Mouse (Mus musculus): ENCODE measurements around the gene Dnaja3. TPM values are rescaled to one million over a fixed set of nuclear protein-coding genes. Genes with fewer than 3 reads are reported as not detected.

The Dnaja3 gene
- polyA plus RNA-seq, 1 experiment, result 72.9 TPM

DNA sequence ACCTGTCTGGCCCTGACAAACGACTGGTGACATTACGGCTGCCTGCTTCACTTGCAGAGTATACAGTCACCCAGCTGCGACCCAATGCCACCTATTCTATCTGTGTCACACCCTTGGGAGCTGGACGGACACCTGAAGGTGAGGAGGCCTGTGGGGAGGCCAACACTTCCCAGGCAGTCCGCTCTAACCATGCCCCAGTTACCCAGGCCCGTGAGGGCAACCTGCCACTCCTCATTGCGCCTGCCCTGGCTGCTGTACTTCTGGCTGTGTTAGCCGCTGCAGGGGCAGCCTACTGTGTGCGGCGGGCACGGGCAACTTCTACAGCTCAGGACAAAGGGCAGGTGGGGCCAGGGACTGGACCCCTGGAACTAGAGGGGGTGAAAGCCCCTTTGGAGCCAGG, 9.9 kb downstream of the Dnaja3 start:
- no peaks in the 10 kb centered on the region for H3K36me3 ChIP-seq (ENCODE audit: control insufficient read depth, insufficient read depth, low read length)
- TF ChIP-seq POLR2A (IDR thresholded peaks at IDR 0.05; ENCODE audit: low read depth, low read length) (no peak), CTCF (conservative IDR thresholded peaks at IDR 0.05; ENCODE audit: insufficient read depth, insufficient read length, low read depth, low read length) (no peak)
- WGBS, result 79% methylated on average over 11 of the region's 11 CpGs

GRCm38 (mm10) chr16:4650161-4650560, 10.4 kb downstream of the Dnaja3 start:
- Histone ChIP-seq H3K27me3 (replicated peaks; ENCODE audit: control insufficient read depth, insufficient read depth, low read length) (no peaks in the 10 kb centered on the region), H3K27ac (ENCODE audit: insufficient read depth, low read depth, low read length) (no peak overlapping the region), H3K36me3 (ENCODE audit: control insufficient read depth, insufficient read depth, low read length) (no peaks in the 10 kb centered on the region), H3K4me1 (ENCODE audit: control insufficient read depth, insufficient read depth, low read length) (peaks cover 62% of the 10 kb centered on the region), H3K4me3 (ENCODE audit: insufficient read depth, low read depth, low read length) (no peak overlapping the region)
- no peak for DNase-seq
- TF ChIP-seq POLR2A (IDR thresholded peaks at IDR 0.05; ENCODE audit: low read depth, low read length) (no peak), CTCF (conservative IDR thresholded peaks at IDR 0.05; ENCODE audit: insufficient read depth, insufficient read length, low read depth, low read length) (no peak)
- 91% methylated on average over 3 of the region's 3 CpGs for WGBS

More for the DNA sequence above, 9.9 kb downstream of the Dnaja3 start:
- H3K27ac ChIP-seq (ENCODE audit: insufficient read depth, low read depth, low read length), result no peak overlapping the region
- no peak for DNase-seq
- no peak overlapping the region for H3K4me3 ChIP-seq (ENCODE audit: insufficient read depth, low read depth, low read length)
- peaks cover 63% of the 10 kb centered on the region for H3K4me1 ChIP-seq (ENCODE audit: control insufficient read depth, insufficient read depth, low read length)
- H3K27me3 ChIP-seq (replicated peaks; ENCODE audit: control insufficient read depth, insufficient read depth, low read length), result no peaks in the 10 kb centered on the region

- peaks cover 62% of the 10 kb centered on the region for H3K4me1 ChIP-seq (ENCODE audit: control insufficient read depth, insufficient read depth, low read length)
- DNase-seq, result no peak
- no peak overlapping the region for H3K27ac ChIP-seq (ENCODE audit: insufficient read depth, low read depth, low read length)
- 50% methylated on average over 1 of the region's 1 CpGs for WGBS
- no peaks in the 10 kb centered on the region for H3K36me3 ChIP-seq (ENCODE audit: control insufficient read depth, insufficient read depth, low read length)
- TF ChIP-seq POLR2A (IDR thresholded peaks at IDR 0.05; ENCODE audit: low read depth, low read length) (no peak), CTCF (conservative IDR thresholded peaks at IDR 0.05; ENCODE audit: insufficient read depth, insufficient read length, low read depth, low read length) (no peak)
- no peak overlapping the region for H3K4me3 ChIP-seq (ENCODE audit: insufficient read depth, low read depth, low read length)
- no peaks in the 10 kb centered on the region for H3K27me3 ChIP-seq (replicated peaks; ENCODE audit: control insufficient read depth, insufficient read depth, low read length)
Measured at GRCm38 (mm10) chr16:4651081-4651480, 11.3 kb downstream of the Dnaja3 start.

DNA sequence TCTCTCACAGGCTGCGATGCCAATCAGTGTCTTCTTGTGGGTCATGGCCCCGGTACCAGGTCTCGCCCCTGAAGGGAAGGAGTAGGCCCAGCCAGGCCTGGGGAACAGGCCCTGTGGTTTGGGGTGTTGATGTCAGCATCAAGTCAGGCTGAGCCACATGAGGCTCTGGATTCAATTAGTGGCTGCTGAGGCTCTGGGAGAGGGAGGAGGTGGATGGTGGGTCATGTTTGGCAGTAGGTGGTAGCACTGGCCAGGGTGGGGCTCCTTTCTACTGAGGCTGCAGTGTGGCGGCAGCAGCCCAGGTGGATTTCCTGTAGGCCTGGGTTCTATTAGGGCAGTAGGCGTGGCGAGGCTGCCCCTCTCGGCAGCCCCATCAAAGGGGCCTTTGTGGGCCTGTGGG, 11.8 kb downstream of the Dnaja3 start:
- H3K27me3 ChIP-seq (replicated peaks; ENCODE audit: control insufficient read depth, insufficient read depth, low read length), result no peaks in the 10 kb centered on the region
- TF ChIP-seq CTCF (conservative IDR thresholded peaks at IDR 0.05; ENCODE audit: insufficient read depth, insufficient read length, low read depth, low read length) (no peak), POLR2A (IDR thresholded peaks at IDR 0.05; ENCODE audit: low read depth, low read length) (no peak)
- H3K27ac ChIP-seq (ENCODE audit: insufficient read depth, low read depth, low read length), result no peak overlapping the region
- H3K4me1 ChIP-seq (ENCODE audit: control insufficient read depth, insufficient read depth, low read length), result peaks cover 62% of the 10 kb centered on the region
- H3K36me3 ChIP-seq (ENCODE audit: control insufficient read depth, insufficient read depth, low read length), result no peaks in the 10 kb centered on the region
- whole genome bisulfite sequencing, result 86% methylated on average over 7 of the region's 7 CpGs
- H3K4me3 ChIP-seq (ENCODE audit: insufficient read depth, low read depth, low read length), result no peak overlapping the region
- no peak for DNase-seq

DNA sequence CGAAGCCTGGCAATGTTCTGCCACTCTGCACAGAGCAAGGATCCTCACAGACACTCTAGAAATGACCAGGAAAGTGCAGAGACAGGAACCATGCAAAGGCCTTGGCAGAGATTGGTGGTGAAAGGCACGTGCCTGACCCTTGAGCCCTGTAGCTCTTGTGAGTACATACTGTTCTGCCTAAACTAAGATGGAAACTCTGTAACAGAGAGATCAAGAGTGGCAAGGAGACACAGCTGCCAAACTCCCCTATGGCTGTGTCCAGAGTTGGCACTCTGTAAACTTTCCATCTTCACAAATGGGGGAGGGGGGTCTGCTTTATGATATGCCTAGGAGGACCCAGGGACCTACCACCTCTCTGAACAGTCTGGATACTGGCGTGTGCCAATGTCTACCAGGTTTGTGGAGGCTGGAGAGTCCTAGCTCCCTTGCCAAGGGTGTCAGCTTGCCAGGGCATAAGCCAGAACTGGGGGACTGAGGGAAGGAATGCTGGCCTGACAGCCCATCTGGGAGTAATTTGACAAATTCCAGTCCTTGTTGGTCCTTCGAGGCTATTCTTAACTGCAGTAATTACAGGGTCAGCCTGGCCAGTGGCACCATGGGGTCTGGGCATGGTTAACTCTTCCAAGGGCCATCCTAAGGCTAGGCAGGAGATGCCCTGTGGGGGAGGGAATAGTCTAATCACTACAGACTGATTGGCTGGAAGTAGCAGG, 13.1 kb downstream of the Dnaja3 start:
- 37% methylated on average over 4 of the region's 4 CpGs for WGBS
- DNase-seq, result peak; percentile 81
- no peak for TF ChIP-seq POLR2A (IDR thresholded peaks at IDR 0.05; ENCODE audit: low read depth, low read length)
- TF ChIP-seq CTCF (conservative IDR thresholded peaks at IDR 0.05; ENCODE audit: insufficient read depth, insufficient read length, low read depth, low read length), result no peak
- Histone ChIP-seq H3K4me3 (ENCODE audit: insufficient read depth, low read depth, low read length) (no peak overlapping the region), H3K27me3 (replicated peaks; ENCODE audit: control insufficient read depth, insufficient read depth, low read length) (no peaks in the 10 kb centered on the region), H3K4me1 (ENCODE audit: control insufficient read depth, insufficient read depth, low read length) (peaks cover 64% of the 10 kb centered on the region), H3K27ac (ENCODE audit: insufficient read depth, low read depth, low read length) (peak overlapping the region; percentile 53), H3K36me3 (ENCODE audit: control insufficient read depth, insufficient read depth, low read length) (no peaks in the 10 kb centered on the region)

GRCm38 (mm10) chr16:4654706-4655105, 14.9 kb downstream of the Dnaja3 start:
- 43% methylated on average over 10 of the region's 10 CpGs for WGBS
- Histone ChIP-seq H3K36me3 (ENCODE audit: control insufficient read depth, insufficient read depth, low read length) (no peaks in the 10 kb centered on the region), H3K4me3 (ENCODE audit: insufficient read depth, low read depth, low read length) (no peak overlapping the region), H3K27ac (ENCODE audit: insufficient read depth, low read depth, low read length) (peak overlapping the region; percentile 79), H3K27me3 (replicated peaks; ENCODE audit: control insufficient read depth, insufficient read depth, low read length) (no peaks in the 10 kb centered on the region), H3K4me1 (ENCODE audit: control insufficient read depth, insufficient read depth, low read length) (peaks cover 55% of the 10 kb centered on the region)
- no peak for TF ChIP-seq POLR2A (IDR thresholded peaks at IDR 0.05; ENCODE audit: low read depth, low read length)
- peak; percentile 65 for TF ChIP-seq CTCF (conservative IDR thresholded peaks at IDR 0.05; ENCODE audit: insufficient read depth, insufficient read length, low read depth, low read length)
- DNase-seq, result peak; percentile 86

- peak; percentile 76 for DNase-seq
- H3K36me3 ChIP-seq (ENCODE audit: control insufficient read depth, insufficient read depth, low read length), result no peaks in the 10 kb centered on the region
- H3K27ac ChIP-seq (ENCODE audit: insufficient read depth, low read depth, low read length), result peak overlapping the region; percentile 79
- no peak overlapping the region for H3K4me3 ChIP-seq (ENCODE audit: insufficient read depth, low read depth, low read length)
- TF ChIP-seq CTCF (conservative IDR thresholded peaks at IDR 0.05; ENCODE audit: insufficient read depth, insufficient read length, low read depth, low read length) (peak; percentile 41; the same call in 1 of the 2 replicates), POLR2A (IDR thresholded peaks at IDR 0.05; ENCODE audit: low read depth, low read length) (no peak)
- no peaks in the 10 kb centered on the region for H3K27me3 ChIP-seq (replicated peaks; ENCODE audit: control insufficient read depth, insufficient read depth, low read length)
- H3K4me1 ChIP-seq (ENCODE audit: control insufficient read depth, insufficient read depth, low read length), result peaks cover 55% of the 10 kb centered on the region
- WGBS, result 46% methylated on average over 4 of the region's 4 CpGs
Measured at GRCm38 (mm10) chr16:4655251-4655734, 15.5 kb downstream of the Dnaja3 start.

Measured in kidney, adult 2 months (tissue).